Mouse (Mus musculus) kidney, adult 18-20 months (tissue): ENCODE measurements around the gene Mettl9.

Source experiments
- DNase-seq: peaks from one replicate; pipeline ENCODE4 v3.0.0; 2021

The Mettl9 gene

DNA sequence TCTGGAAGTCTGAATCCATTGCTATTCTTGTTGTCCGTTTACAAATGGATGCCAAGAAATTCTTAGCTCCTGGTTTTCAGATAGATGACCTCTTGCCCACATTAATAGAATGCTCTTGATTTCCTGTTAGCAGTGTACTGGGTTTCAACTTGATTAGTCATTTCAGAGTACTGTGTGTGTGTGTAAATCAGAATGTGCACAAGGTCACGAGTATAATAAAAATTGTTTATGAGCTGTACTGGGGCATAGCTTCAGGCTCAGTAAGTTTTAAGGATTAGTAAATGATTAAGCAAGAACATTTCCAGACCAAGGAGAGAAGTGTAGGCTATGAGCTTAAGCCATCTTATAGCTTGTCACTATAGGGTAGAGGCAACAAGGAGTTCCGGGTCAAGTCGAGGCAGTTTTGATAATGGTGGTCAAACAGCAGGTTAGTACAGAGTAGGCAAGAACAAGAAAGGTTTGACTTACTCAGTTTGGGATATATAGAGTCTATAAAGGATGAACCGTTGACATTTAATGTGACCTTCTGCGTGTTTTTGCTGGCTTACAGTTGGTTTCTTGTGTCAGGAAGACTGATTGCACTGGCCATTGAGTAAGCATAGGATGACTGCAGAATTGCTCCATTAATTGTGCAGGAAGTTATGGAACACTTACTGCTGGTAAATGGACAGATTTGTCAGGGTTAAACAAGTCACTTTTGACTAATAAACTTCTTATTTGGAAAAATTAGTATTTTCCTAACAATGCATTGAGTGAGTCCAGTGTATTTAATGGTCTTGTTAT is 11.6 kb downstream of the Mettl9 start:
- no peak for DNase-seq

DNA sequence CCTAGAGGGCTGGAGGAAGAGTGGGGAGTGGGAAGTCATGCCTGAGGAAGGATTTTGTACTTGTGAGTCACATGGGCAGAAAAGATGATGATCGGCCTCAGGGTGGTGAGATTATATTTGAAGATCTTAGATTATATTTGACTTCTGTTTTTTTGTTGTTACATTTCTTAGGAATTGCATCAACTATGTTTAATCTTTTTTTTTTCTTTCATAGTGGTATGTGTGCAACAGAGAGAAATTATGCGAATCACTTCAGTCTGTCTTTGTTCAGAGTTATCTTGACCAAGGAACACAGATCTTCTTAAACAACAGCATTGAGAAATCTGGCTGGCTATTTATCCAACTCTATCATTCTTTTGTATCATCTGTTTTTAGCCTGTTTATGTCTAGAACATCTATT is 13.4 kb downstream of the Mettl9 start:
- no peak for DNase-seq

DNA sequence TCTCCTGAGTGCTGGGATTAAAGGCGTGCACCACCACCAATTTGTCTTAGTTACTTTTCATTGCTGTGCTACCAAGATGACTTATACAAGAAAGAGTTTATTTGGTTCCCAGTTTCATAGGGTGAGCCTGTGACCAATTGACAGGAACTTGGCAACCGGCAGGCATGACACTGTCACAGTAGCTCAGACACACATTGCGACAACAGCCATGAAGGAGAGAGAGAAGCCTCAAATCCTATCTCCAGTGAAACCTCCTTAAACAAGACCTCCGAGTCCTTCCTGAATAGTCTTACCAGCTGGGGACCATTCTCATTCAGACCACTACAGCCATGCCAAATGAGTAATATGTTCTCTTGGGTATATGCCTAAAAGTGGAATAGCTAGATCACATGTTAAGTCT is 18.8 kb downstream of the Mettl9 start:
- no peak for DNase-seq

DNA sequence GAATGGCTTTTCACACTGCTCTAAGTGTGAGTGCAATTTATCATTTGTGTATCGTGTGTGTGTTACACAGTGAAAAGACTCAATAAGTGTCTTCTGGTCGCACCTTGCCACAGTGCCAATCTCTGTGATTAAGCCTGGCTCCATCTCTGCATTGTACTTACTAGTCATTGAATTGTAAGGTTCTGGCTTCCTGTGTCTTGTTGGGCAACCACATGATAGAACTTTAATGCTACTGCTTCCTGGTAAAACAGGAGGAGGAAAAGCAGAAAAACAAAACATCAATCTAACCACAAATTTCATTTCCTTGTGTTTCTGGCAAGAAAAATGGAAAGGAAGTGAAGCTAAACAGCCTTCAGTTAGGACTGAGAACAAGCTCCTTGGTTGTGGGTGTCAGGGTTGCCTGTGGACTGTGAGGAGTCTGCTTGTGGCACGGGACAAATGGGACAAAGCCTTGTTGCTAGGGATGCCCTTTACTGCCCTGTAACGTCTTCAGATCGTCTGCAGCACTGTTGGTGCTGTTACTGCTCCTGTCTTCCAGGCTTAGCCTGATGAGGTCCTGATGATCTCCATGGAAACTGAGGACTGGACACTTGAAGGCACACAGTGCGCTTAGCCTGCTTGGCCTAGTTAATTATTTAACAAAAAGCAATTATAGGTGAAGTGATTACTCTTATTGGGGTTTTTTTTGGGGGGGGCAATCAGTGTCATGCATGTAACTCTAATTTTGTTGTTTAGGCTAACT is 25.4 kb downstream of the Mettl9 start:
- DNase-seq: no peak

DNA sequence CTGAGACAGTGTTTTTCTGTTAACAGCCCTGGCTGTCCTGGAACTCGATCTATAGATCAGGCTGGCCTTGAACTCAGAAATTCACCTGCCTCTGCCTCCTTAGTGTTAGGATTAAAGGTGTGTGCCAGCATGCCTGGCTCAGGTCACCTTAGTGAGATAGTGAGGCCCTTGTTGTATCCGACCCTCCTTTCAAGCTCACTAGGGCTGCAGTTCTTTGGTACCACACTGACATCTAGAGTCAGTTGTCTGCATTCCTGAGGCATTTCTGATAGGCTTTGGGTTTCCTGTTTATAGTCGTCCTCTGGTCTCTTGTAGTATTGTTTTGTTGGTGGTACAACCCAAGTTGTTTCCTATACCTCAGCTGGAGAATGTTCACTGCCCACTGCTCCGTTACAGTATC is 30.1 kb downstream of the Mettl9 start:
- DNase-seq: no peak

DNA sequence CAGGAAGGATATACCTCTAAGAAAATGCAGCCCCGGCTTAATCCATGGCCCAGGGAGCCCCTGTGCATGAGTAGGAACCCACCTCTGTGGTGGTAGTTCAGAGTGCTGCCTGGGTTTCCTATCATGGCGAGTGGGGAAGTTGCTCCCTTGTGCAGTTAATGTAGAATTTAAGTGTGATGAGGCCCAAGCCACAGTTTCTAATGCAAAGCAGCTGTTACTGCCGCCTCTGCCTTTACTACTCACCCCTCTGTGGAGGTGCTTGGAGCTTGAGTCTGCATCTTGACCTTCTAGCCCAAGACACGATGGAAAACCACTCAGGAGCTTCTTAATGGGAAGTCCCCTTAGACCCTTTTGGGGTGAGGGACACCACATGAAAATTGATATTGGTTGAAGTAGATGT is 37.0 kb downstream of the Mettl9 start:
- no peak for DNase-seq

DNA sequence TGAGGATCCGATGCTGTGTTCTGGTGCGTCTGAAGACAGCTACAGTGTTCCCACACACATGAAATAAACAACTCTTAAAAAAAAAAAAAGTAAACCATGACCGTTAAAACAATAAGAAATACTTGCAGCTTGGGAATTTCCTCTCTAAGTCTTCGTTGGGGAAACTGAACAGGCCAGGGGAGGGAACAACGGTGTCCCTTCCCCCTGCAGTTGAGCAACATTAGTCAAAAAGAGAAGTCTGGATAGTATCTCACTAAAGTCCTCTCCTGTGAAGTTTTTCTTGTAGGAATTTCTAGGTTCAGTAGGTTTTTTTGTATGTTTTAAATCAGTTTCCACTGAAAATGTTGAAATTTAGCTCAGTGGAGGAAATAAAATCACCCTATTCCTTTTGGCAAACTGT is 38.3 kb downstream of the Mettl9 start:
- DNase-seq: no peak

DNA sequence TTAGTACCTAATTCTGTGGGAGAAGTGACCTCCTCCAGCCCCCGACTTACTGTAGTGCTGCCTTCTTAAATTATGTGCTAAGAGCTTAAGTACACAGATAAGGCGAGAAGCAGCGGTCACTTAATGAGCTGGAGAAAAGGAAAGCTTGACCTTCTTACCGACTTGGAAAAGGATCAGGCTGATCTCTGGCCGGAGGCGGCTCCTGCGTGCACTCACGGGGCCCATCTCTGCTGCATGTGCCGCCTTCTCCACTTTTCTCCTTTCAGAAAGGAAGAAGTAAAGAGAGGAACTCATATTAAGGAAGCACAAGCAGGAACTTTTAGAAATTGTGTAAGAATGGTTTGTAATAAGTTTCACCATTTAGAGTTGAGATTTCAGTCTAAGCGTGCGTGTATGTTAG is 40.0 kb downstream of the Mettl9 start, which contains the start of gene Igsf6:
Gene Igsf6 (minus strand): TSS at position 292 of the 400 bp plus-strand sequence.
- DNase-seq: peak; percentile 39

DNA sequence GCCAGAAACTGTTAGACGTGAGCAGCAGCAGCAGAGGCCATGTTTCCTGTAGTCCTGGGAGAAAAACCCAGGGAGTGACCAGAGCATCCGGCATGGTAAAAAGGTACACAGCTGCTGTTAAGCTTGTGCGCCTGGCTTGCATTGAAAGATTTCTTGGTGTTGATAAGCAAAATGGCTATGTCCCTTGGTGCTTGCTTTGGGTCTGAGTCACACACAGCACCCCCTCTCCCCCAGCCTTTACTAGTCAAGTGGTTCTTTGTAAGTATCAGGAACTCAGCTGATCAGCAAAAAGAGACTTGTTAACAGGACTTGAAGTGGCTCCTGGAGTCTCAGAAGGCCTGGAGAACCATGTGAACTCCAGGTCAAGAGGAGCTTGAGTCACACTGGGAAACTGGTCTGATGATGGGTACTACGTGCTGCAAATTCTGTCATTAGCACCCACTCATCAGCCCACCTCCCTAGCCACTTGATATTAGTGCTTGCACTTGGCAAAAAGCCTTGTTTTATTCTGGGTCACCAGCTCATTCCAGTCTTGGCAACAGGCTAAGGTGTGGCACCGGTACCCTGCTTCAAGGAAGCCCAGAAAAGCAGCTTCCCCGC is 40.7 kb downstream of the Mettl9 start:
- DNase-seq: no peak

DNA sequence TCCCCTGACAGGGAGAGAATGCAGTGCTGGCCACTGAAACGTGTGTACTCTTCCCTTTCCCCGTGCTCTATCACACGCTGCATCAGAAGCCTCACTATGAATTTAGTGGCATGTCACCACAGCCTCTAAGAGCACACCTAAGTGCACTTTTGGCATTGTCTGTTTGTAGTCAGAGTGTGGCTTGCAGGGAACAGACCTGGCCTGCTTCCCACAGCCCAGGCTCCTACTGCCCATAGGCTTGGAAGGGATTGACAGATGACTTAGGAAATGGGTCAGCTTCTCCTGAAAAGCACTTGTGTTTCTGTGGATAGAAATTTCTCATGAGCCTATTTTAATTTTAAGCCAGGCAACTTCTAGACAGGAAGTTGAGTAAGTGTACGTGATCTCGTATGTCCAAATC is 41.2 kb downstream of the Mettl9 start:
- DNase-seq: no peak

DNA sequence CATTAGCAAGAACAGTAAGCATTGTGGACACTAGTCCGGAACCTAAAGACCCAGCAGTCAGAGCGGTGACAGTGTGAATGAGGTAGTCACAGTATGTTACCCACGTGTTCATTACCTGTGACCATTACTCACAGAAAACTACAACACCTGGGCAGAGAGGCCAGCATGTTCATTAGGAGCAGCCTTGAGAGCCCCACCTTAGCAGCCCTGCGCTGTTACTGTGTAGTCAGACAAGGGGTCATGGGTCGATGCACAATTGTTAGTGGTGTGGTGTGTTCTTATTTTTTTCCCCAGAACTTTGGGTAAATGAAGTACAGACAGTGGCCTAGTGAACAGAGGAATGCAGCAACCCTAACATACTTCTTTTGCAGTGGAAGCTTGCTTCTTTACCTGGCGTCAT is 43.1 kb downstream of the Mettl9 start:
- no peak for DNase-seq

DNA sequence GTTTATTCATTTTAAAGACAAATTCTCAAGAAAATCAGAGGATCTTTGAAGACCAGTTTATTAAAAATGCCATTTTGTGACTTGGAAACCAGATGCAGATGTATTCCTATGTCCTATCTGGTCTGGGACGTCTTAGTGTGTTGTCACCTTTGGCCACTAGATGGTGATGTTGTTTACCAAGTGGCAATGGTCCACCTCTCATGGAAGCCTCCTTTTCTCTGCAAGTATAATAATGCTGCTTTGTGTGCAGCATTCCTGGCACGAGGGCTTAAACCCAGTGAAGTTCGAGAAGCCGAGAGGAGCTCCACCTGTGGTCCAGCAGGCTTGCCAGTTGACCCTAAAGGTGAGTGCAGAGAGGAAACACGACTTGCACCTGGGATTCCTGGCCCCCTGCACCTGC is 43.6 kb downstream of the Mettl9 start:
- peak; percentile 63 for DNase-seq

DNA sequence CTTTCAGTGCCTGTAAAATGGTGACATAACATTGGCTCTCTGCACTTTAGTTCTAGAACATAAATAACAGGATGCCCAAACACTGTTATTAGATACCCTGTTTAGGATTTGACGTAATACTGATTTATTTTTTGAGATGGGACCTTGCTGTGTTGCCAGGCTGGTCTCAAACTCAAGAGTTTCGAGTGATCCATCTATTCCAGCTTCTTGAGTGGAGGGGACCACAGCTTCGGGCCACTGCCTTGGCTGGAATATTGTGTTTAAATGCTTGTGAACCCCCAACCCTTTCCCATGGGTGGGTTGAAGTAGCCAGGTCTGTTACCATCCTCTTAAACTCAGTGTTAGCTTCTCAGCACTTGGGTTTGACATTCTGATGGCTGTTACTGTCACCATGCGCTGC is 47.1 kb downstream of the Mettl9 start, which contains the start of gene Otoa:
Gene Otoa (plus strand): TSS at position 301 of the 400 bp plus-strand sequence.
- no peak for DNase-seq

DNA sequence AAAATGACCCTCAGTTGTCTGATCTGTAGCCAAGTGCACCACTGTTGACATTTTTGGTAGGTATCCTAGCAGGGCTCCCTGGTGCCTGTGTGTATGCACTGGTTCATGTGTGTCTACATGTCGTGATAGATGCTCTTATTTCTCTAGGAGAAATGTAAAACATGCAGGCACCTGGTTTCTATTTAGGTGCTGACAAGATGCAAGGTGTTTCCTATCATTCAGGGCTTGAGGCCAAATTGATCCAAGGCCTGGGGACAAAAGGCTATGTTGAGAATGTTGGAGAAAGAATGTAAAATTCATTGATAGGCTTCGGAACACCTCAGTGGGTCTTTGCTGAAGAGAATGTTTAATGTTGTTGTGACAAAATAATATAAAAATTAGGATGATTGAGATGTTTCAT is 47.6 kb downstream of the Mettl9 start:
- no peak for DNase-seq

DNA sequence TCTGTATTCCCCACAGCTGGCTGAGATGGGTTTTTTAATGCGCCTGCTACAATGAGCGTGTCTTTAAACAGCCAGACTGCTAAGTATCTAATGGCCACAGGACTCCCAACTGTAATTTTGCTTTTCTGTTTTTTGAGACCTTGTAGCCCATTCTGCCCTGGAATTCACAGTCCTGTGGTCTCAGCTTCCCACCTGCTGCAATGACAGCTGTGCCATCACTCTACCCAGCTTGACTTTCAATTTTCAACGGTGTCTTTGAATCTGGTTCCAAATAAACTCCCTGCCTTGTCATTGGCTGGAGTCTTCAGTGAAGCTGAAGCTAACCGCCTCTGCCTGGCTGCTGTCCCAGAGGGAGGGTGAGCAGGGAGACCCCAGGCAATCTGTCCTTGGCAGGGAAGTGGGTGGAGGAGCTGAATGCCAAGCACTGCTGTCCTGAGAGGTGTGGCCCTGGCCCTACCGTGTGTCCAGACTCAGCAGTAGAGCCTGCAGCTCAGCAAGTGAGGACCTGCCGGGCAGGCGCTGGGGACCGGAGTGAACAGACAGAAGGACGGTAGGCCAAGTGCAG is 48.8 kb downstream of the Mettl9 start:
- no peak for DNase-seq

DNA sequence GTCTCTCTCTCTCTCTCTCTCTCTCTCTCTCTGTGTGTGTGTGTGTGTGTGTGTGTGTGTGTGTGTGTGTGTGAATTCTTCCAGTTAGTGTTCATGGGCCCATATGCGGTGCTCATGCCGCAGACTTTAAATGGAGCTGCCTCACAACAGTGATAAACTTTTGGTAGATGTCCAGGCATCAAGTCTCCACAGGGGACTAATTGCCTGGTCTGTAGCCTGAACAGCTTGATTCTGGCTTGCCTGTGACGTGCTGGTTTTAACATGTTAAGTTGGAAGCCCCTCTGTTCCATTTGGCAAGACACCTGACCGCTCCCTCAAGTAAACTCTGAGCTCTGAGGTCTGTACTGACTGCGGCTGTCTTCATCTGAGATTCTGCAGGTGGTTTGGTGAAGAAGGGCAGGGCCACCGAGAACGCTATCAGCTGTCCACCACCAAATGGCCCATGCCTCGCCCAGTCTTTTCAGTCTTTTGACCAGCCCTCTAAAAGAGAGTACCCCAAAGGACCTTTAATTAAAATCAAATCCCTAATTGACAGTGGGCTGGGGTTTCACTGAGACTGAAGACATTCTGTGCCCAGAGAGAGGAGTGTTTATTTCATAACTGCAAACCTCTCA is 50.7 kb downstream of the Mettl9 start:
- no peak for DNase-seq

DNA sequence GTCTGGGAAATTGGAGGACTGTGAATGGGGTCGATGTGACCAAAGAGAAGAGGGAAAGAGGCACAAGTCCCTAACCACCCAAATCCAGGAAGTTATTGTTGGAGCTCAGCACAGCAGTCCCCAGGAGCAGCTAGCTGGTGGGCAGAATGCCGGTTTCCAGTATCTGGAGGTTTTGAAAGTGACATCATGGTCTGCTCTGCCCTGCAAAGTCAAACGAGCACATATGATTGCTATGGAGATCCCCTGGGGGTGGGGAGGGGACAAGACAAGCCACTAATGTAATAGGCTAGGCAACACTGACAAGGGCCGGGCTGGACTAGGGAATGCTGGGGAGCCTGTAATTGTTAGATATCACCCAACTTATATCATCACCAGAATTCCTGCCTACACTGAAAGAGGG is 51.3 kb downstream of the Mettl9 start:
- DNase-seq: no peak

DNA sequence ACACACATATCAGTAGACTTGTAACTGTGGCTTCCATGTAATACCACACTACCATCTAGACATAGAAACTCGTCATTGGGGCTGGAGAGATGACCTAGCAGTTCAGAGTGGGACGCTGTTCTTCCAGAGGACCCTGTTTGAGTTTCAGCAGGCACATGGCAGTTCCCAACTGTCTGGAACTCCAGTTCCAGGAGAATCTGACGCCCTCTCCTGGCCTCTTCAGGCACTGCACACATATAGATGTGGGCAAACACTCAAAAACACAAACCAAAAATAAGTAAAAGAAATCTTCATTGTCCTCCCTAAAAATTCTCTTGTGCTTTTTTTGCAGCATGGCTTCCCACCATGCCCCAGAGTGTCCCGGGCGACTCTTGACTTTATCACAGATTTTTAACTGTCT is 54.5 kb downstream of the Mettl9 start:
- DNase-seq: no peak

DNA sequence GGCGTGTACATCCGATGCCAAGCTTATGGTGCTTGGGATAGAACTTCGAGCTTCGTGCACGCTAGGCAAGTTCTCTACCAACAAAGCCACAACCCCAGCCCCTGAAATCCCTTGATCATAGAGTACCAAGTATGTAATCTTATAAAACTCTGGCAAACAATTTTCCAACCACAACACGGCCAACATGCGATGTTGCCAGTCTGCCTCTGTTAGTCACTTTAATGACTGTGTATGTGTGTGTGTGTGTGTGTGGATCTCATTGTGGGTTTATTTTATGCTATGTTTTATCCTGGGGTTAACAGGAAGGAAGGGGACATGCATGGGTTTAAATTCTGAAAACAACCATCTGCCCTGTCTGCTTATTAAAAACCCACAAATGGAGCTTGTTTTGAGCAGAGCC is 56.5 kb downstream of the Mettl9 start:
- no peak for DNase-seq

DNA sequence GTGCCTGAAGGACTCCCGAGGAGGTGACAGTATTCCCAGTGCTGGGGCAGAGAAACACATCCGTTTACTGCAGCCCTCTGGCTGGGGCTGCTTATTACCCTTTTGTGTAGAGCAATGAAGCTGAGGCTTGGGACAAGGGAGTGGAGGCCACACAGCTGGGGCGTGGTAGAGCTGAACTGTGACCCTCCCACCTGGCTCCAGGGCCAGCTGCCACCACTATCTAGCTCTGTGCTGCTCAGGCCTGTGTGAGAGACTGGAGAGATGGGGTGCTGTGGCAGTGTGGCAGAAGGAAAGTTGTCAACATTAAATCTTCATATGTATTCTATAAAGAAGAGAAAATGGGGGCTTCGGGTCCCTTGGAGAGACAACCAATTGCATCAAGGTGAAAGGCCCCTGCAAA is 58.8 kb downstream of the Mettl9 start:
- no peak for DNase-seq

DNA sequence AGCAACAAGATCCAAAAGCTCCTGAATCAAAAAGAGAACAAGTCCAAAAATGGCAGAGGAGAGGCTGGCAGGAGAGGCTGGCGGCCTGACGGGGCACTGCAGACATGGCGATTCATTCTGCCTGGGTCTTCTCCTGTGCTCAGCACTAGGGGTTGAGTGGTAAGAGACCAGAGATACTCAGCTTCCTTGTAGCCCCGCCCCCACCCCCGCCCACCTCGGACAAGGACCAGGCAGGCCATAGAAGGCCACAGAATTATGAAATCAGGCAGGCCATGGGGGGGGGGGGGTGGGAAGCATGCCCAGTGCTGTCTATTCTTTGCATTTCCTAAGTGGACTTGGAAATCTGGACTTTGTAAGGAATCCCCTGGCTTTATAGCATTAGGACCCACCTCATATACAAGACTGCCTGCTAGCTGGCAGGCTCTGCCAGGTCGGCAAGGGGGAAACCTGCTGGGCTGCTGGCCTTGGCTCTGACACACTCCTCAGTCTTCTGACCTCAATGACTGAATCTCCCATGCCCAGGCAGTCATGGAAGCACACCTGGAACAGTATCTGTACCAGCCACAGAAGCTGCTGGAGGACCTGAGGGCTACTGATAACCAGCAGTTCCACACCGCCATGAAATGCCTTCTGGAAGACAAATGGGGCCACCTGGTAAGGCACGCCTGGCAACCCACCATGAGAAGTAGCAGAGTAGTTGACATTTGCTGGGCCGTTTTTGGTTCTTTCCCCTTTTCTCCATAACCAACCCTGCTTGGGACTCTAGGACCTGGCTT is 64.6 kb downstream of the Mettl9 start:
- DNase-seq: no peak

DNA sequence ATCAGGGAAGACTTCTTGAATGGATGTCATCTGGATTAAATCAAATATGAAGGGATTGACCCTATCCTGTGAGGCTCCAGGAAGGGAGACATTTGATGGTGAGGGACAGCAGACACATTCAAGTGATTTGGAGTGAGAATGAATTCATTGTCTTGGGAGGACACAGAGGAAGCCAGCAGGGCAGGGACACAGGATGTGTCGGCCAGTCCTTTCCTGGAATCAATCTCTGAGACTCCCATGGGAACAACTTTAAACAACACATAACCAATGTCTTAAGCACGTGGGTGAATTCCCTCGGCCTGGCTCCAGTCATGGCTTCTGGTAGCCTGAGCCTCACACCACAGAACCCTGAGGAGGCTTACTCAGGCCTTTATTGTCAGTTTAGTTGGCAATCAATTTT is 73.6 kb downstream of the Mettl9 start:
- peak; percentile 5 for DNase-seq
